Mouse (Mus musculus): ENCODE measurements around the gene Jmjd8. TPM values are rescaled to one million over a fixed set of nuclear protein-coding genes. Genes with fewer than 3 reads are reported as not detected.
A peak's percentile ranks its signal among the peaks of the same experiment; 100 is the strongest.

The Jmjd8 gene
- total and polyA plus RNA-seq, 3 experiments: 99.4 to 121 (median 111) TPM

- peak; percentile 100 for DNase-seq
These were observed 4.0 kb downstream of the Jmjd8 start for GRCm38 (mm10) chr17:25832436-25833290.

GRCm38 (mm10) chr17:25833291-25833663, 4.6 kb downstream of the Jmjd8 start, which contains the start of gene Stub1:
TSS of gene Stub1 (minus strand) at chr17:25833404.
- DNase-seq: peak; percentile 97

GRCm38 (mm10) chr17:25833961-25834594, 5.4 kb downstream of the Jmjd8 start:
- DNase-seq: peak; percentile 68

GRCm38 (mm10) chr17:25834595-25835222, 6.0 kb downstream of the Jmjd8 start:
- DNase-seq: no peak

- no peak for DNase-seq
These were observed 6.6 kb downstream of the Jmjd8 start for GRCm38 (mm10) chr17:25835301-25835700.

- peak; percentile 42 for DNase-seq
These were observed 7.1 kb downstream of the Jmjd8 start for GRCm38 (mm10) chr17:25835816-25836215.

GRCm38 (mm10) chr17:25836397-25837075, 7.9 kb downstream of the Jmjd8 start:
- no peak for DNase-seq

GRCm38 (mm10) chr17:25837076-25837410, 8.4 kb downstream of the Jmjd8 start, which contains the start of gene Rhbdl1:
TSS of gene Rhbdl1 (minus strand) at chr17:25837295.
- DNase-seq: peak; percentile 93

GRCm38 (mm10) chr17:25837533-25837932, 8.9 kb downstream of the Jmjd8 start:
- DNase-seq: no peak

GRCm38 (mm10) chr17:25838904-25839303, 10.2 kb downstream of the Jmjd8 start:
- DNase-seq: no peak

GRCm38 (mm10) chr17:25839455-25840235, 11.0 kb downstream of the Jmjd8 start:
- DNase-seq: no peak

- DNase-seq: no peak
These were observed 11.9 kb downstream of the Jmjd8 start for GRCm38 (mm10) chr17:25840519-25840918.

- no peak for DNase-seq
These were observed 12.6 kb downstream of the Jmjd8 start, which contains the start of gene Gm20683 for GRCm38 (mm10) chr17:25841117-25841880. TSS of gene Gm20683 (minus strand) at chr17:25841763.

GRCm38 (mm10) chr17:25842509-25842908, 13.8 kb downstream of the Jmjd8 start:
- DNase-seq: no peak

- no peak for DNase-seq
These were observed 14.5 kb downstream of the Jmjd8 start for GRCm38 (mm10) chr17:25843122-25843521.

- peak; percentile 55 for DNase-seq
These were observed 15.1 kb downstream of the Jmjd8 start for GRCm38 (mm10) chr17:25843636-25844395.

- DNase-seq: peak; percentile 97
These were observed 15.8 kb downstream of the Jmjd8 start, which contains the start of gene Rhot2 for GRCm38 (mm10) chr17:25844396-25844901. TSS of gene Rhot2 (minus strand) at chr17:25844851.

- DNase-seq: no peak
These were observed 31.6 kb downstream of the Jmjd8 start for GRCm38 (mm10) chr17:25860229-25860628.
